Mouse (Mus musculus): ENCODE results near the gene Mllt11.

Gene Mllt11

DNA sequence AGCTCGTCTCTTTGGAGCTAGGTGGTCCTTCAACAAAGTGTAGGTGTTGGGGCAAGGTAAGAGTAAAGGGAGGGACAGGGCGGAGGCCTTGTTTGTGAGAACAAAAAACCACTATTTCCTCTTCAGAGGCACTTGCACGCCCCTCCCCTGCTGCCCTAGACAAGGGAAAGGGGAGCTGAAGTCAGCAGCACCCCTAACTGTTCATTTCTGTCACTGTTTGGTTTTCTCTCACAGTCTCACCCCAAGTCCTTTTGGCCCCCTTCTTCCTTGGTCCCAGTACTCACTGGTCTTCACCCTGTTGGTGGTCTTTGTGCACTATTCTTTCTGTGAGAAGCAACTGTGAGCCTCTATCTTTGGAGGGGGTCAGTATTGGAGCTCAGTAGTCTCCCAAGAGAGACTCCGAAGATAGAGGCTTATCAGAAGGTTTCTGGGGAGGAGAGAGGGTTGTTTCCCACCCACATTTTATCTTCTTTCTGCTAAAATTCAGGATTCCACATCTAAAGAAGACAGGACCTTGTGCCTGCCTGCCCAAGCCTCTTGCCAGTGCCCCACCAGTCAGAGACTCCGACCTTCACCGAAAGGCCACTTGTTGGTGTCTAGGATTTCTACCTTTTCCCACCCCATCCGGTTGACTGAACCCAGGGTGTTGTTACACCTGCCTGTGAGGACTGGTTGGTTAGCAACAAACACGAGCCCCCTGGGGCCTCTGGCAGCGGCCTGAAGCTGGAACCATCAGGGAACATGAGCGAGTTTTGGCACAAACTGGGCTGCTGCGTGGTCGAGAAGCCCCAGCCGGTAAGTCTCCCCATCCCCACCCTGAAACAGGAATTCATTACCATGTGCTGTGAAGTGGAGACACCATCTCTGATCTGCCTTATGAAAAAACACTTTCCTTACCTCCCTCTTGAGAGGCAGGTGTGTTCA is at the start of gene Mllt11:
Gene Mllt11 (minus strand): TSS at position 874 of the 924 bp plus-strand sequence.
- DNase-seq = no peak

DNA sequence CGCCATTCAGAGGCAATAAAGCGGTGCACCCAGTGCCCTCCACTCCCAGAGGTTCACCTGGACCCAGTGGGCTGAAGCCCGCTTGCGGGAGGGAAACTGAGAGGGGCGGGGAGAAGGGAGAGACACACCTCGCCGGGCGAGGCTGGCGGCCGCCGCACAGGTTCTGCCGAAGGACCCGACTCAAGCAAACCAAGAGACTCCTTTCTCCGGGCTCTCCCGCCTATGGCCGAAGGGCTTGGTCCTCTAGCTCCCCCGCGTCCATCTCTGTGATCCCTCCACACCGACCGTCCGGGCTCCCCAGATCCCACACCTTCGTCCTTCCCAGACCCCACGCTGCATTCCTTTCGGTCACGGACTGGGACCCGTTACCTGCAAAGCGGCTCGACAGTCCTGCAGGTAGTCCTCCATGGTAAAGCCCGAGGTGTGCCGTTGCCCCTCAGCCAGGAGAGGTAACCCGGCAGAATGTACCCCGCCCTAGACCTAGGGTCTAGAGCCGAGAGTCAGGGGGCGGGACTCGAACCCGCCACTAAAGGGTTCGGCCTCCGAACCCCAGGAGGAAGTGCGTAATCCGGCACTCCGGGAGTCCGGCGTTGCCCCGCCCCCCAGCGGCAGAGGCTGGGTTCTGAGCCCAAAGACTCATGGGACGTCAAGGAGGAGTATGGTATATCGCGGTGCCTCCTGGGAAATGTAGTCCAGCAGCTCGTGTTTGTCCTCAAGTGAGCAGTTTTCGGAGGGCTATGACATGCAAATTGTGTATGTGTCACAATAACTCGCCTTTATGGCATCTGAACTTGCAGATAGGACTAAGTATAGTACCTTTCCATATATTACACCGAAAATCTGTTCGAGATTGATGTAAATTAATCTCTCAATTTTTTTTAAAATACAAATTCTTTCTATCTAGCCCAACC is 49.5 kb upstream of the Mllt11 start, which contains the start of the genes Mindy1 and Prune1:
Gene Mindy1 (plus strand): TSS at position 130 of the 911 bp plus-strand sequence.
Gene Prune1 (minus strand): TSS at position 861 of the 911 bp plus-strand sequence.
- peak; percentile 99 to 100 for DNase-seq

DNA sequence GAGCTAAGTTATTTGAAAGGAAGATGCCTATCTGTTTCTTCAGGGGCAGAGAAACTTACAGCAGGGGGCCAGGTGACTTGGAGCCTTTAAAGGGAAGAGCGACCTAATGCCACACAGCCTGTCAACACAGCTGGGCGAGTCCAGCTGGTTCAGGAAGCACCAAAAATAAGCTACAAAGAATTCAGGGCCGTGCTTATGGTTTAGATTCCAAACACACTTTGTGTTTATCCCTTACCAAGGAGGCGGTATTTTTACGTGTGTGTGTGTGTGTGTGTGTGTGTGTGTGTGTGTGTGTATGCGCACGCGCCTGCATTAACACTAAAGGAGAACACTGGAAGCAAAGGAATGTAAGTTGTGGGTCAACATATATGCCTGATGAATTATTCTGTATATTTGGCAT is 48.8 kb upstream of the Mllt11 start:
- peak; percentile 57 to 62 for DNase-seq

DNA sequence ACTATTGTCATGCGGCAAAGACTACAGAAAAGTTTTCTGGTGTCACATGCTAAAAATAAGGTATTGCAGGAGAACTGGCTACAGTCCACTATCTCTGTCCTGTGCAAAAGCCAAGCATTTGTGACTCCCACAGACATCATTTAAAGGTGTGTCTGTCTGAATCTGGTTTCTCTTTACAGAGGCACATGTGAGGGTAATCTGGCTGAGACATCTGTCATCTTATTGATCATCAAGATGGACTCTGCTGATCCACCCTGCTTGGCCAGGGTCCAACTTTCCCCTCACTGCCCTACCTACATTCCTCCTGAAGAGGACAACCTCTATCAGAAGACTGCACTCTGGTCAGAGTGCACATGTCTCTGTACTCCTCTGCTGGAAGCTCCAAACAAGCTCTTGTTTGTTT is 45.2 kb upstream of the Mllt11 start:
- DNase-seq = peak in 1 of 2 experiments; percentile 49

DNA sequence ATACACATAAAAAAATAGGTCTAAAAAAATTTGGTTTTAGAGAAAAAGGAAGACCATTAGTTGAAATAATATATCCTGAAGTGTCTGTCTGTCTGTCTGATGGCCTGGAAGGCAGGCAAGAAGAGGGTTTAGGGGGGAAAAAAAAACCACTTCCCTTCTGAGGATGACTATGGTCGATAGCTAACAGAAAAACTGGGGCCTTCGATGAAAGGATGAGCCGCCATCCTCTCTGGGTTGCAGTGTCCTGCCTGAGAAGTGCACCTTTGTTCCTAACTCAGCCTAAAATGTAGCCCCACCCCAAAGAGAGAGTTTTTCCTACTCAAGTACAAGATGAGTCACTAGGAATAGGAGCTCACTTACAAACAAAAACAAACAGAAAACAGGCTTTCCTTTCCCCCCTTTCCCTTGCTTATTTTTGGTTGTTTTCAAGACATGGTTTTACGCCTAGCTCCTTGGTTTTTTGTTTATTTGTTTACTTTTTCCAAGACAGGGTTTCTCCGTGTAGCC is 44.5 kb upstream of the Mllt11 start:
- DNase-seq = no peak

DNA sequence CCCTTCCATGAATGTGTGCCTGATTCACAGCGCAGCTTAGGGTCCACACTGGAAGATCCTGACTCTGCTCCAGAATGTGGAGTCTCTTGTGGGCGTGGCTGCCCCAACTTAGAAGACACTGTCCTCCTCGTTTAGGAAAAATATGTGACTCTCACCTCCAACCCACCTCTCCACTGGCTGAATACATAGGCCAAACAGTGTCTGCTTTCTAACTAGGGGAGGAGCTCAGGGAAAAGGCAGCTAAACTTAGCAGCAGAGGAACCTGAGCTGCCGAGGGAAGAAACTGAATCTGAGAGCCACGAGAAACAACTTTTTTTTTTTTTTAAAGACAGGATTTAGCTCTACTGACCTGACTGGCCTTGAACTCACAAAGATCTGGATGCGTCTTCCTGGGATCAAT is 43.2 kb upstream of the Mllt11 start:
- DNase-seq = no peak

DNA sequence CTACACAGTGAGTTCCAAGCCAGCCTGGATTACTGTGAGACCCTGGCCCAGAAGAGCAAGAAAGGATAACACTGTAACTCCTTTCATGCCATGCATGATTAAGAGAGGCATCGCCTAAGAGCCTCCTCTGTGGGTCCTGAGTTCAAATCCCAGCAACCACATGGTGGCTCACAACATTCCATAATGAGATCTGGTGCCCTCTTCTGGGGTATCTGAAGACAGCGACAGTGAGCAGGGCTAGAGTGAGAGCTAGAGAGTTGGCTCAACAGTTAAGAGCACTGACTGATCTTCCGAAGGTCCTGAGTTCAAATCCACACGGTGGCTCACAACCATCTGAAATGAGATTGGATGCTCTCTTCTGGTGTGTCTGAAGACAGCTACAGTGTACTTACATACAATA is 42.5 kb upstream of the Mllt11 start:
- no peak for DNase-seq

DNA sequence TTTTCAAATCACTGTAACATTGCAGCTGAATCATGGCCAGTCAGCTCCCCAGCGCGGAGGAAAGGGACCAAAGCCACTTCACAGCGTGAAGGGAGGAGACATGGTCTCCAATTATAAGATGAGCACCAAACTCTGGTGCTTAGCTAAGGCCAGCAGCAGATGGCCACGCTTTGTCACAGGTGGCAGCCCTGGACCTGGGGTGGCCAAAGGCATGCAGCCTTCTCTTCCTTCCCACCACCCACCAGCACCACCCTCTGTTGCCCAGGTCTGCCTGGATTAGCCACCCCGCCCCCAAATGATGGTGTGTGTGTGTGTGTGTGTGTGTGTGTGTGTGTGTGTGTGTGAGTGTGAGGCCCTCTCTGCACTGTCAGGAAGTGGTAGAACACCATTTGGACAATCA is 41.5 kb upstream of the Mllt11 start:
- peak; percentile 94 to 96 for DNase-seq

DNA sequence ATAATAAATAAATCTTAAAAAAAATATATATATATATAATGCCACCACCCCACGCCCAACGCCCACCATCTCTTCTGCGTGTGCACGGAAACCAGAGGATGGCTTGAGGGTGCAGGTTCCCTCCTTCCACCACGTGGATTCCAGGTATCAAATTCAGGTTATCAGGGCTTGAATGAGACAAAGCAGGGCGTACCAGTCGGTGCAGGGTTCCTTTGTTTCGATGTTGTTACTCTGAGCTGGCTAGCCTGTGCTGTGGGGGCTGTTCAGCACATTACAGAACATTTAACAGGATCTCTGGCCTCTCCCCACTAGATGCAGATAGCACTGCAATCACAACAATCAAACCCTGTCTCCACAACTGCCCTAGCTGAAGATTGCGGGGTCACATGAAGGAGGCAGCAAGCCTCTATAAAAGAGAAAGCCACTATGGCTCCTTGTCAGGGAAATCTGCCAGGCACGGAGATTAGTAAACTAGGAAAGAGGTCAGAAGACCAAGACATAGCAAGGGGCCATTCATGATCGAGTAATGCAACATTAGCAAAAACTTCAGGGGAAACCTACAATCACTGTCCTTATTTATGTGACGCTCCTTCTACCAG is 38.9 kb upstream of the Mllt11 start:
- DNase-seq = peak in 1 of 2 experiments; percentile 17

DNA sequence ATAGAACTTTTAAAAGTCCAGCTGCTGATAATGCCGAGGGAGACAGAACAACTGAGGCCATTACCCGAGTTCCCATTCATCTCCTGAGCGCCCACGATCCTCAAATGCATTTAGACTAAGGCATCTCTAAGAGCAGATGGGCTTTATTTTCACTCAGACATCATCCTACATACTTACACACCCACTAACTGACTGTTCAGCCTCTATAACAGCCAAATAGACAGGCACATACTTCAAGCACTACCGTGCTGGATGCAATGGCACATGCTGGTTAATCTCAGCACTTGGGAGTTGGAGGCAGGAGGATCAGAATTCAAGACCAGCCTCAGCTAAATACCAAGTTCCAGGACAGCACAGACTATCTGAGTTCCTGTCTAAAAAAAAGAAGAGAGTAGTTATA is 37.8 kb upstream of the Mllt11 start:
- no peak for DNase-seq

DNA sequence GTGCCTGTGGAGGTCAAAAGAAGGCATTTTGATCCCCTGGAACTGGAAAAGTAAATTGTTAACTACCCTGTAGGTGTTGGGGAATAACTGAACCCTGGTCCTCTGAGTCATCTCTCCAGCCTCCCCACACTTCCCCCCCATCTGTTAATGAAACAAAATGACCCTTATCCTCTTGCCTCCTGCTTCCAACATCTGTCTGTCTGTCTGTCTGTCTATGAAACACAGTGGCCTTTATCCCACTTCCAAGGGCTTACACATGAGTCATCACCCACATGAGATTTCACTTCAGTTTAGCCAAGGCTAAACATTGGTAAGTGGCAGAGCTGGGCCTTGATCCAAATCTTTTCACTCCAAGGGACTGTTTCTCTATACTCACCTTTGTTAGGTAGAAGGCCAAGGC is 35.9 kb upstream of the Mllt11 start:
- DNase-seq = no peak

DNA sequence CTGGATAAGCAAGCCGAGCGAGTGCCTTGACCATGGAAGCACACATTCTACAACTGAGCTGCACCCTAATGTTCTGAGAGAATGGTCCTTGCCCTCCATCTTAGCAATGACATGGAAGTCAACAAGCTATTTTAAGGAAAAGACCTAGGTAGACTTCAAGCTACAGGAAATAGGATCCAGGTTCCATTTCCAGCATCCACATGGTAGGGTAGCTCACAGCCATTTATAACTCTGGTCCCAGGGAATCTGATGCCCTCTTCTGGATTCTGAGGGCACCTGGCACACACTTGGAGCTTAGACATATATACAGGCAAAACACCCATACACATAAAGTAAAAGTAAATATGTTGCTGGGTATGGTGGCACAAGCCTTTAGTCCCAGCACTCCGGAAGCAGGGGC is 34.1 kb upstream of the Mllt11 start:
- DNase-seq = peak in 1 of 2 experiments; percentile 4

DNA sequence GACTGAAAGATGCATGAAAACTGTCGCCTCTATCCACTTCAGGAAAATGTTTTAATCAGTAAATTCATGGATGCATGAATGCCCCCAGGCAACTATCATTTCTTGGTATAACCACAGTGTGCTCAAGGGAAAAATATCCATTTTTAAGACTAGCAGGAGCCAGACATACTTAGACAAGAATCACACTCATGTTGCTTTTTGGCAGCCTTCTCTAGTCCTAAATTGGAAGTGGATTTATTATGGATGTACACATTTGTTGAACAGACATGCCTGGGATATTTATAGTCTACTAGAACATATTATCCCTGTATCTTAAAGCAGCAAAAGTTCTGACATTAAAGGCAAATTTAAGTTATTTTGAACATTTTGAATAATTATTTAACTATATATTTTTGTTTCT is 32.8 kb upstream of the Mllt11 start:
- DNase-seq = no peak

DNA sequence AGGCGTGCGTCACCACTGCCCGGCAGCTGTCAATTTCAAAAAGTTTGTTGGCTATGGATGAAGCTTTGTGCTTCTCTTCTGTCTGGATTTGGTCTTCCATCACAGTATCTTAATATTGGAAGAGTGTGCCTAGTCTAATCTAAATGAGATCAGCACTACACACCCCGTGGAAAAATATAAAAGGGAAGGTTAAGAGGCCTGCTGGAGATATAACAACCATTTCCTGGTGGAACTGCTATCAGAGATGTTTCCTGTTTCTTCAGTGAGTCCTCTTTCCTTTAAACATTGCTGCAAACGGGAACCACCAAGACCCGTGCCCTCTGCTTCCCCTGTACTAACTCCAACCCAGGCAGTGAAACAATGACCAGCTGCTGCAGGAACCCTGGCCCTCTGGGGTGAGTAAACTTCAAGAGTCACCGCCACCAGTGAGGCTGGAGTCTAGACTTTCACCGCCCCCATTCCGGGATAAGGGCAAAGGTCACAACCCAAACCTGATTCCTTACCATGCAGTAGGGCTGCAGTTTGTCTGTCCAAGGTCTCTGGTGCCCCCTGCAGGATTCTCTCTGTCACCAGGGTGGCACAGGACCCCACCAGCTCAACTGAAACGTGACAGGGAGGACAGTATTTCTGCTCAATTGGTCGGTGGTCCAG is 31.2 kb upstream of the Mllt11 start:
- peak; percentile 67 to 80 for DNase-seq

DNA sequence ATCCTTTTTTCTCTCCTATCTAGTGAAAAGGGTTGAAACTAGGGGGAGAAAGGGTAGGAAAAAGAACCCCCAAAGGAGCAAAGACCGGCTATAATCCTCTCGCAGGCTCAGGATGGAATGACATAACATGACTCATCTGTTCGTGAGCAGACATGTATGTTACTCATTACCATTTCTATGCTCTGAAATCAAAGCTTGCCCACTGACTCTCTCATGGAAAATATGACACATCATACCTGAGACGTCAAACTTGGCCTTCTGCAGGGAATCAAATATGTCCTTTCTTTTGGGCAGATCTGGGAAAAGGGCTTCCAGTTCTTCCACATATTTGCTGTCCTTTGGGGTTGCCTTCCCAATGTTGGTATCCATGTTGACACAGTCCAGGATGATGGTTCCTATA is 30.0 kb upstream of the Mllt11 start:
- no peak for DNase-seq

DNA sequence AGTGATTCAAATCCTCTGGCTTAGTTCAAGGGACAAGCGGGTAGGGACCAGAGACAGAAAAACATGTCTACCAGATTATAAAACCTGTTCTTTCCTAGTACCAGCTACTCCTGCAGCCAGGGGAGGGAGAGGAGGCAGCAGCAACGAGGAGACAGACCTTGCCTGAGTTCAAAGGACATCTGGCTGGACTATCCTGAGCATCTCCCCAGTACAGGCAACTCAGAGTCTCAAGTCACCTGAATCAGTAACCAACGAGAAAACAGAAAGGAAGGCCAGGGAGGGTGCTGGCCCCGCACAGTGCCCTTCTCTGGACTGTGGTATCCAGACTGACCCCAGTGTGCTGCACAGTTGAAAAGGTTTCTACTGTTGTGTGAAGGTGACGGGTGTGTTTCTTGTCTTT is 25.0 kb upstream of the Mllt11 start:
- no peak for DNase-seq

DNA sequence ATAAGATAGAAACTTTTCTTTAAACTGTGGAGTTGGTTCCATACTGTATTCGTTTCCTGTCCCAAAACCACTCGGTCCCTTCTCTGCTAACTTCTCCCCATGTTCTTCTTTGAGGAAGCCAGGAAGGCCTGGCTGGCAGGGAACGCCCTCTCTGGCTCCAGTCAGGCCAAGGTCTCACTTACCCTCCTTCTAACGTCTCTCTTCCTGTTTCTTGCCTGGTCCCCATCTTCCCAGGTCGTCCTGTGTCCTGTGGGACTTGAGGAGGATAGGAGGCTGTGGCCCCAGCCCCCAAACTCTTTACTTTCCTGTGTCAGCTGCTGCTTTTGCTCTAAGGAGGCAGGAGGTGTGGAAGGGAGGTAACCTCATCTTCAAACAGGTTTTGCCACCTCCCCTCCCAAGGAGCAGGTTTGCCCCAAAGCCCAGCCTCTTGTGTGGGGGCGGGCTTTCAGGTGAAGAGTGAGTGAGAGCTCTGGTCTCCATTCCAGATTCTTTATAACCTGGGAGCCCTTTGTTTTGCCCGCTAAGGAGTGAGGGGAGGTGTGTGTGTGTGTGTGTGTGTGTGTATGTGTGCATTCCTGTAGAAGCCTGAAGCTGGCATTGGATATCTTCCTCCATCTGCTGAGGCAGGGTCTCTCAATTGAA is 18.9 kb upstream of the Mllt11 start, which contains the start of gene Bnipl:
Gene Bnipl (minus strand): TSS at position 411 of the 642 bp plus-strand sequence.
- peak in 1 of 2 experiments; percentile 44 for DNase-seq

DNA sequence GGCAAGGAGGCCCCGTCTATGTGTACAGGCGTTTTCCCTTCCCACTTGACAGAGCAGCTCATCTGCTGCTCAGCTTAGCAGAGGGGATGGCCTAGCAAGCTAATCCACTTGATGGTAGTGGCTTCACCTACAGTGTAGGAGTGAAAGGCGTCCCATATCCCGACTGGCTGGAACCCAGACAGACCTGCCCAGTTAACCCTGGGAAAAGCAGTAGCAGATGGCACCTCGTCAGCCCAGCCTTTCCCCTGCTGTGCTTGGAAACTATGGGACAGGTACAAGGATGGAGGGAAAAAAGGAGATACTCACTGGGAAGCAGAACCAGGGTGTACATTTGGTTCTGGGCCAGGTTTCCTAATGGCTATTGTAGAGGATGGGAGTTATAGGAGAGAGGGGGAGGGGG is 18.4 kb upstream of the Mllt11 start:
- peak; percentile 86 to 89 for DNase-seq

DNA sequence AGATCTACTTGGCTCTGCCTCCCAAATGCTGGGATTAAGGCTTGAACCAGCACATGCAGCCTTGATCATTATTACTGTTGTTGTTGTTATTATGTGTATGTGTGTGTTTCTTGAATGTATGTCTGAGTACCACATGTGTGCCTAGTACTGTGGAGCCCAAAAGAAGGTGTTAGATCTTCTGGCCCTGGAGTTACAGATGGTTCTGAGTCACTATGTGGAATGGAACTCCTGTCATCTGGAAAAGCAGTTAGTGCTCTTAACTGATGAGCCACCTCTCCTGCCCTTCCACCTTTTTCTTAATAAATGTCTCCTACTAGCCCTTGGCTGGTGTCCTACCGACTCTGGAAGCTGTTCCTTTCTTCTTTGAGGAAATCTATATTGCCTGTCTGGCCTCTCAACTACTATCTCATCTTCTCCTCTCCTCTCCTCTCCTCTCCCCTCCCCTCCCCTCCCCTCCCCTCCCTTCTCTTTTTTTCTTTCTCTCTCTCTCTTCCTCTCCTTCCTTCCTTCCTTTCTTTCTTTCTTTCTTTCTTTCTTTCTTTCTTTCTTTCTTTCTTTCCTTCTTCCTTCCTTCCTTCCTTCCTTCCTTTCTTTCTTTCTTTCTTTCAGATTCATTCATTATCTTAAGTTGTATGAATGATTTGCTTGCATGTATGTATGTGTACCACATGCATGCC is 15.8 kb upstream of the Mllt11 start:
- no peak for DNase-seq

DNA sequence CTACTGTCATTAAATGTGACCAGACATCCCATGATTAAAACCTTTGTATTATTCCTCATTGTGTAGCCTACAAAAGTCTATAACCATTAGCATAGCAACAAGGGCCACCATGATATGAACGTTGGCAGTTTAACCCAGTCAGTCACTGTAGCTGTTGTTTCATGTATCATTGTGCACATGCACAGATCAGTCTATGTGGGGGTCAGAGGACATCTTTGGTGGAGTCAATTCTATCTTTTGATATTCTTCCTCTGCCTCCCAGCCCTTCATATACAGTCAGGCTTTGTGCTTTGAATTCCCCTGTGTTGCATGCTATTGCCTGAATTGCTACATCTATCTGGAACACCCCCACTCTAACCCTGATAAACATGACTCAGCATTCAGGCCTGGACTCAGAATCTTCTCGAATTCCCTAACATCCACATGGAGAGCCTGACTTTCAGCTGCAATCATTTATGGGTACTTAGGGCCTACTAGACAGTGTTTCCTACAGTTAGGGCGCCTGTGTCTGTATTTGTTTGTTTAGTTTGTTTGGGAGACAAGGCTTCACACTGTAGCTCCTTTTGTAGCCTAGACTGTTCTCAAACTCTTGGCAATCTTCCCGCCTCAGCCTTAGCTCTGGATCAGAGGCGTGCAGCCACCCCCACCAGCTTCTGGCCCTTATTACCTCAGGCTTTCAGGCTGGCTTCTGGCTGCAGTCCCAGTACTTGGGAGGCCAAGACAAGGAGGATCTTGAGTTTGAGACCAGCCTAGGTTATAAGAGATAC is 14.7 kb upstream of the Mllt11 start:
- peak; percentile 62 to 69 for DNase-seq

Measured in cerebellum, postnatal 25 days (tissue).